Mouse (Mus musculus): ENCODE data around the gene Cdk2. TPM values are rescaled to one million over a fixed set of nuclear protein-coding genes. Genes with fewer than 3 reads are reported as not detected.

Gene Cdk2
- polyA plus RNA-seq (2014; fragmentation: Illumina TruSeq; extraction: RNeasy Lipid Tissue Mini Kit (QIAGEN cat#74804); ENCODE audit: low read depth, low replicate concordance) = 21.9 TPM

GRCm38 (mm10) chr10:128704491-128705316 is at the start of gene Cdk2:
Cdk2 (minus strand) TSS chr10:128705031.

GRCm38 (mm10) chr10:128747646-128748251 is 42.9 kb upstream of the Cdk2 start, which contains the start of gene Pym1:
Pym1 (plus strand) TSS chr10:128747889.

GRCm38 (mm10) chr10:128744680-128745601 is 40.1 kb upstream of the Cdk2 start, which contains the start of gene Dgka:
Dgka (minus strand) TSS chr10:128744855.

GRCm38 (mm10) chr10:128703895-128704294 is 936 bp downstream of the Cdk2 start, which contains the start of gene Pmel:
Pmel (plus strand) TSS chr10:128704195.

GRCm38 (mm10) chr10:128695992-128696807 is 8.6 kb downstream of the Cdk2 start, which contains the start of gene Rab5b:
Rab5b (minus strand) TSS chr10:128696264.

GRCm38 (mm10) chr10:128673763-128674468 is 30.9 kb downstream of the Cdk2 start, which contains the start of gene Suox:
Suox (minus strand) TSS chr10:128674073.

Other genes with a start within 250 kb of the Cdk2 start
- 52.5 TPM for gene Smarcc2, start 245.8 kb downstream of the Cdk2 start, polyA plus RNA-seq (2014; fragmentation: Illumina TruSeq; extraction: RNeasy Lipid Tissue Mini Kit (QIAGEN cat#74804); ENCODE audit: low read depth, low replicate concordance)
- 157 TPM for gene Myl6, start 210.9 kb downstream of the Cdk2 start, polyA plus RNA-seq (2014; fragmentation: Illumina TruSeq; extraction: RNeasy Lipid Tissue Mini Kit (QIAGEN cat#74804); ENCODE audit: low read depth, low replicate concordance)
- gene Myl6b, start 206.3 kb downstream of the Cdk2 start, polyA plus RNA-seq (2014; fragmentation: Illumina TruSeq; extraction: RNeasy Lipid Tissue Mini Kit (QIAGEN cat#74804); ENCODE audit: low read depth, low replicate concordance) = not detected
- gene Esyt1, start 179.2 kb downstream of the Cdk2 start, polyA plus RNA-seq (2014; fragmentation: Illumina TruSeq; extraction: RNeasy Lipid Tissue Mini Kit (QIAGEN cat#74804); ENCODE audit: low read depth, low replicate concordance) = 6.7 TPM
- gene Zc3h10, start 157.3 kb downstream of the Cdk2 start, polyA plus RNA-seq (2014; fragmentation: Illumina TruSeq; extraction: RNeasy Lipid Tissue Mini Kit (QIAGEN cat#74804); ENCODE audit: low read depth, low replicate concordance) = 1.0 TPM
- 31.9 TPM for gene Rpl41, start 155.7 kb downstream of the Cdk2 start, polyA plus RNA-seq (2014; fragmentation: Illumina TruSeq; extraction: RNeasy Lipid Tissue Mini Kit (QIAGEN cat#74804); ENCODE audit: low read depth, low replicate concordance)
- 83.2 TPM for gene Pa2g4, start 139.0 kb downstream of the Cdk2 start, polyA plus RNA-seq (2014; fragmentation: Illumina TruSeq; extraction: RNeasy Lipid Tissue Mini Kit (QIAGEN cat#74804); ENCODE audit: low read depth, low replicate concordance)
- 177 TPM for gene Erbb3, start 115.4 kb downstream of the Cdk2 start, polyA plus RNA-seq (2014; fragmentation: Illumina TruSeq; extraction: RNeasy Lipid Tissue Mini Kit (QIAGEN cat#74804); ENCODE audit: low read depth, low replicate concordance)
- 10.0 TPM for gene Rps26, start 78.3 kb downstream of the Cdk2 start, polyA plus RNA-seq (2014; fragmentation: Illumina TruSeq; extraction: RNeasy Lipid Tissue Mini Kit (QIAGEN cat#74804); ENCODE audit: low read depth, low replicate concordance)
- 0.60 TPM for gene Ikzf4, start 59.0 kb downstream of the Cdk2 start, polyA plus RNA-seq (2014; fragmentation: Illumina TruSeq; extraction: RNeasy Lipid Tissue Mini Kit (QIAGEN cat#74804); ENCODE audit: low read depth, low replicate concordance)
- gene Suox, start 31.0 kb downstream of the Cdk2 start, polyA plus RNA-seq (2014; fragmentation: Illumina TruSeq; extraction: RNeasy Lipid Tissue Mini Kit (QIAGEN cat#74804); ENCODE audit: low read depth, low replicate concordance) = 5.9 TPM
- 100 TPM for gene Rab5b, start 8.8 kb downstream of the Cdk2 start, polyA plus RNA-seq (2014; fragmentation: Illumina TruSeq; extraction: RNeasy Lipid Tissue Mini Kit (QIAGEN cat#74804); ENCODE audit: low read depth, low replicate concordance)
- not detected for gene Pmel, start 836 bp downstream of the Cdk2 start, polyA plus RNA-seq (2014; fragmentation: Illumina TruSeq; extraction: RNeasy Lipid Tissue Mini Kit (QIAGEN cat#74804); ENCODE audit: low read depth, low replicate concordance)
- 76.1 TPM for gene Dgka, start 39.8 kb upstream of the Cdk2 start, polyA plus RNA-seq (2014; fragmentation: Illumina TruSeq; extraction: RNeasy Lipid Tissue Mini Kit (QIAGEN cat#74804); ENCODE audit: low read depth, low replicate concordance)
- 0.95 TPM for gene Pym1, start 42.9 kb upstream of the Cdk2 start, polyA plus RNA-seq (2014; fragmentation: Illumina TruSeq; extraction: RNeasy Lipid Tissue Mini Kit (QIAGEN cat#74804); ENCODE audit: low read depth, low replicate concordance)
- 7.0 TPM for gene Mmp19, start 85.9 kb upstream of the Cdk2 start, polyA plus RNA-seq (2014; fragmentation: Illumina TruSeq; extraction: RNeasy Lipid Tissue Mini Kit (QIAGEN cat#74804); ENCODE audit: low read depth, low replicate concordance)
- 61.1 TPM for gene Dnajc14, start 99.0 kb upstream of the Cdk2 start, polyA plus RNA-seq (2014; fragmentation: Illumina TruSeq; extraction: RNeasy Lipid Tissue Mini Kit (QIAGEN cat#74804); ENCODE audit: low read depth, low replicate concordance)
- 8.0 TPM for gene Tmem198b, start 99.3 kb upstream of the Cdk2 start, polyA plus RNA-seq (2014; fragmentation: Illumina TruSeq; extraction: RNeasy Lipid Tissue Mini Kit (QIAGEN cat#74804); ENCODE audit: low read depth, low replicate concordance)
- 258 TPM for gene Sarnp, start 112.3 kb upstream of the Cdk2 start, polyA plus RNA-seq (2014; fragmentation: Illumina TruSeq; extraction: RNeasy Lipid Tissue Mini Kit (QIAGEN cat#74804); ENCODE audit: low read depth, low replicate concordance)
- 259 TPM for gene Ormdl2, start 116.6 kb upstream of the Cdk2 start, polyA plus RNA-seq (2014; fragmentation: Illumina TruSeq; extraction: RNeasy Lipid Tissue Mini Kit (QIAGEN cat#74804); ENCODE audit: low read depth, low replicate concordance)
- gene Gdf11, start 186.7 kb upstream of the Cdk2 start, polyA plus RNA-seq (2014; fragmentation: Illumina TruSeq; extraction: RNeasy Lipid Tissue Mini Kit (QIAGEN cat#74804); ENCODE audit: low read depth, low replicate concordance) = 2.7 TPM
- gene Cd63, start 196.0 kb upstream of the Cdk2 start, polyA plus RNA-seq (2014; fragmentation: Illumina TruSeq; extraction: RNeasy Lipid Tissue Mini Kit (QIAGEN cat#74804); ENCODE audit: low read depth, low replicate concordance) = 777 TPM
- 3.9 TPM for gene Rdh5, start 217.9 kb upstream of the Cdk2 start, polyA plus RNA-seq (2014; fragmentation: Illumina TruSeq; extraction: RNeasy Lipid Tissue Mini Kit (QIAGEN cat#74804); ENCODE audit: low read depth, low replicate concordance)
- not detected for gene Bloc1s1, start 219.0 kb upstream of the Cdk2 start, polyA plus RNA-seq (2014; fragmentation: Illumina TruSeq; extraction: RNeasy Lipid Tissue Mini Kit (QIAGEN cat#74804); ENCODE audit: low read depth, low replicate concordance)
- 4.2 TPM for gene Itga7, start 228.8 kb upstream of the Cdk2 start, polyA plus RNA-seq (2014; fragmentation: Illumina TruSeq; extraction: RNeasy Lipid Tissue Mini Kit (QIAGEN cat#74804); ENCODE audit: low read depth, low replicate concordance)

All from sigmoid colon, adult 10 weeks (tissue).